In the genomic region with DNA sequence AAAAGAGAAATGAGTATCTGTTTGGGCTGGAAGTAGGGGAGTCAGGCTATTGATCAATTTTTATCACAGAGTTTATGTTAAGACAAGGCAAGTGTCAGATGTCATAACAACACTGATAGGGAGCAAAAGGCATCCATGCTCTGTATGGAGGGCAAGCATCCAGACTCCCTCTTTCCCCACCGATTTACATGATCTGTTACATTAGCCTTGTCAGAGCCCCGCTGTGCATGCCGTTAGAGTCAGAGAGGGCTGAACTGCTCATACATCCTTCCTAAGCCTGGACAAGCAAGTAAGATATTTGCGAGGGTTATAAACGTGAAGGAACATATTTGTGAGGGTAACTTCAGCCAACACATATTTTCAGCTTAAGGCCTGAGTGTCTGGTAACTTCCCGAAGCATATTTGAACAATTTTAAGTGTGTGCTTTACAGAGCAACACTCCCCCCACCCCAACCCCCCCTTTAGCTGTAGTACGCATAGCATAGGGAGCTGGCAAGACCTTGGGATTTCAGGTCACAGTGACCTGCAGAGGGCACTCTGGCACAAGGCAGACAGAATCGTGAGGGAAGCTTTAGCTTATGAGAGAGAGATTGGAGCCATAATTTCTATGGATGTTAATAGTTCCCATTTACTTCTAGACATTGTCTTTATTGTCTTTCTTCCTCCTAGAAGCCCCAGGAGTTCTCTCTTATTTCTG, we compare ENCODE assay signal across 9 mouse cellular contexts.
DNase-seq lines count a peak whose midpoint lies in the region; ATAC-seq lines count a peak whose summit lies in the region.
"Had no signal": no experiment of that assay in that cellular context is flagged by ENCODE, and none has a peak within 500 bp of the region (broad histone marks: within the 10 kb centered on the region; RNA-seq: fewer than 3 reads in every experiment).

No protein-coding gene starts in this region.

- ATAC-seq in granulocyte monocyte progenitor cell, adult 5-6 weeks (replicated peaks; ENCODE audit: poor library complexity, severe bottlenecking) = peak; percentile 67
- peak; percentile 75; the same call in 1 of the 2 replicates for ATAC-seq in midbrain, embryonic 16.5 days
- no peak for ATAC-seq in monocyte, adult 5-6 weeks (replicated peaks; ENCODE audit: insufficient number of reproducible peaks, low FRiP score, low TSS enrichment, poor library complexity, severe bottlenecking)

- no peaks in the 10 kb centered on the region for H3K9me3 ChIP-seq in midbrain, embryonic 16.5 days (replicated peaks; ENCODE audit: control insufficient read depth, low read length, poor library complexity, severe bottlenecking)

- peak; percentile 12 for DNase-seq in gastrocnemius, adult 18-20 months (ENCODE audit: low spot score)
- DNase-seq in gastrocnemius, postnatal 36 days = no peak
- DNase-seq in 416B (ENCODE audit: low read depth) = peak; percentile 26
- DNase-seq in cerebellum, adult 8-10 months = peak; percentile 23
- peak; percentile 36 to 46 for DNase-seq in layer of hippocampus, postnatal 36 days

- H3K4me3 ChIP-seq in midbrain, embryonic 16.5 days (ENCODE audit: low read depth, low read length) = no peak overlapping the region
- H3K4me3 ChIP-seq: myocyte had no signal

- no peak overlapping the region for H3K4me2 ChIP-seq in midbrain, embryonic 16.5 days (ENCODE audit: low read length)

- H3K27ac ChIP-seq in midbrain, embryonic 16.5 days (ENCODE audit: low read length) = no peak overlapping the region

- H3K27me3 ChIP-seq in midbrain, embryonic 16.5 days (ENCODE audit: control insufficient read depth, insufficient read depth, low read depth, low read length) = no peaks in the 10 kb centered on the region

- H3K4me1 ChIP-seq in midbrain, embryonic 16.5 days (ENCODE audit: control insufficient read depth, insufficient read depth, low read length) = no peaks in the 10 kb centered on the region

- 41% methylated on average over 8 of the region's 8 CpGs for WGBS in midbrain, embryonic 16.5 days

- H3K9ac ChIP-seq in midbrain, embryonic 16.5 days (ENCODE audit: low read depth, low read length) = no peak overlapping the region

- intact Hi-C loops in gastrocnemius, postnatal 36 days (cut with DNase I) = loop anchor here (2.0 to 10.0 kb wide), 2 partner anchors 255 to 357 kb away; no protein-coding TSS in a partner anchor

- no peaks in the 10 kb centered on the region for H3K36me3 ChIP-seq in midbrain, embryonic 16.5 days (ENCODE audit: control insufficient read depth, insufficient read depth, low read length)

Comparison
In these comparisons a context has a peak if more than half of its experiments do, and no peak if none do; other contexts are left out.
1. DNase-seq: peak in gastrocnemius, adult 18-20 months (single experiment), 416B (single experiment), cerebellum, adult 8-10 months (single experiment) and layer of hippocampus, postnatal 36 days (2 of 2); none in gastrocnemius, postnatal 36 days (0 of 2).